Mouse (Mus musculus) lung, adult 2 months (tissue): ENCODE data around the gene Terf2ip. TPM values are rescaled to one million over a fixed set of nuclear protein-coding genes. Genes with fewer than 3 reads are reported as not detected.

Experiments
- DNase-seq: peaks from one replicate; pipeline ENCODE4 v3.0.0; 2022
- H3K4me1 ChIP-seq: fragments of 200-500 bp; 2 replicates; pipeline ENCODE4 v1.6.1; 2011; ENCODE audit warnings: low read length; ENCODE audit not compliant: control insufficient read depth, insufficient read depth
- H3K4me3 ChIP-seq: fragments of 200-500 bp; replicated peaks from 2 replicates; pipeline ENCODE3; 2011; ENCODE audit warnings: low read depth, mild to moderate bottlenecking, control low read depth, low read length; ENCODE audit errors: extremely low read depth
- CTCF ChIP-seq: fragments of 200-500 bp; IDR thresholded peaks from 2 replicates; pipeline ENCODE4 v1.5.1; 2011; ENCODE audit warnings: mild to moderate bottlenecking, low read length, control low read depth; ENCODE audit not compliant: insufficient read depth
- POLR2A ChIP-seq: fragments of 200-500 bp; IDR thresholded peaks from 2 replicates; pipeline ENCODE4 v1.6.1; 2011; ENCODE audit warnings: low read depth, mild to moderate bottlenecking, control low read depth, low read length, borderline replicate concordance; ENCODE audit errors: extremely low read depth
- WGBS: fragments of 180-500 bp; shearing (Covaris S2); methylation state at CpG from one replicate; pipeline ENCODE4 v1.1.7; 2018; 5-methylcytosine and 5-hydroxymethylcytosine counted together
- polyA plus RNA-seq: library from polyadenylated mRNA; depleted of rRNA; stranded (reverse); fragments of >200 nt; gene quantifications from 2 replicates; pipeline ENCODE4 v1.2.3, GENCODE M21; 2012

The Terf2ip gene
- polyA plus RNA-seq, 1 experiment, result 10.4 TPM

- 90% methylated on average over 6 of the region's 6 CpGs for WGBS
- Histone ChIP-seq H3K4me1 (no peaks in the 10 kb centered on the region), H3K4me3 (no peak overlapping the region)
- no peak for DNase-seq
- TF ChIP-seq POLR2A, result no peak
- no peak for TF ChIP-seq CTCF
Observed at GRCm38 (mm10) chr8:112005601-112006000, 5.6 kb upstream of the Terf2ip start.

GRCm38 (mm10) chr8:112007669-112008068 is 3.5 kb upstream of the Terf2ip start:
- TF ChIP-seq POLR2A, result no peak
- Histone ChIP-seq H3K4me1 (no peaks in the 10 kb centered on the region), H3K4me3 (no peak overlapping the region)
- WGBS, result 97% methylated on average over 2 of the region's 2 CpGs
- DNase-seq, result no peak

GRCm38 (mm10) chr8:112009558-112009957 is 1.6 kb upstream of the Terf2ip start:
- H3K4me3 ChIP-seq, result no peak overlapping the region
- 87% methylated on average over 7 of the region's 7 CpGs for WGBS

GRCm38 (mm10) chr8:112011816-112012242 is 631 bp downstream of the Terf2ip start:
- peaks cover 5% of the 10 kb centered on the region for H3K4me1 ChIP-seq
- no peak for TF ChIP-seq CTCF
- no peak for TF ChIP-seq POLR2A
- DNase-seq, result peak; percentile 58
- H3K4me3 ChIP-seq, result peak overlapping the region; percentile 90
- under 1% methylated on average over 40 of the region's 40 CpGs for WGBS

More at GRCm38 (mm10) chr8:112009558-112009957, 1.6 kb upstream of the Terf2ip start:
- no peak for DNase-seq
- peaks cover 5% of the 10 kb centered on the region for H3K4me1 ChIP-seq
- TF ChIP-seq POLR2A, result no peak
- TF ChIP-seq CTCF, result no peak

GRCm38 (mm10) chr8:112014936-112015335 is 3.7 kb downstream of the Terf2ip start, which contains the start of gene Gm6793:
TSS of gene Gm6793 (minus strand) at chr8:112015036.
- H3K4me3 ChIP-seq, result no peak within 1 kb of the TSS
- TF ChIP-seq CTCF, result no peak
- no peak for TF ChIP-seq POLR2A
- peaks cover 5% of the 10 kb centered on the region for H3K4me1 ChIP-seq
- no peak for DNase-seq
- 88% methylated on average over 11 of the region's 11 CpGs for WGBS

- DNase-seq, result no peak
- Histone ChIP-seq H3K4me3 (no peak overlapping the region), H3K4me1 (no peaks in the 10 kb centered on the region)
- 64% methylated on average over 7 of the region's 7 CpGs for WGBS
- TF ChIP-seq CTCF, result no peak
- no peak for TF ChIP-seq POLR2A
Observed at GRCm38 (mm10) chr8:112029455-112029854, 18.3 kb downstream of the Terf2ip start.

- 50% methylated on average over 6 of the region's 6 CpGs for WGBS
- Histone ChIP-seq H3K4me3 (no peak overlapping the region), H3K4me1 (no peaks in the 10 kb centered on the region)
- no peak for DNase-seq
- no peak for TF ChIP-seq CTCF
- no peak for TF ChIP-seq POLR2A
Observed at GRCm38 (mm10) chr8:112030663-112031062, 19.5 kb downstream of the Terf2ip start.

GRCm38 (mm10) chr8:112033071-112033470 is 21.9 kb downstream of the Terf2ip start:
- DNase-seq, result no peak
- no peak for TF ChIP-seq POLR2A
- TF ChIP-seq CTCF, result no peak
- no peak overlapping the region for H3K4me3 ChIP-seq
- 59% methylated on average over 7 of the region's 7 CpGs for whole genome bisulfite sequencing
- no peaks in the 10 kb centered on the region for H3K4me1 ChIP-seq

- 11% methylated on average over 8 of the region's 8 CpGs for WGBS
- no peaks in the 10 kb centered on the region for H3K4me1 ChIP-seq
- TF ChIP-seq CTCF (peak; percentile 42; the same call in 1 of the 2 replicates), POLR2A (no peak)
- no peak overlapping the region for H3K4me3 ChIP-seq
- DNase-seq, result peak; percentile 9
Observed at GRCm38 (mm10) chr8:112034603-112035002, 23.4 kb downstream of the Terf2ip start.

GRCm38 (mm10) chr8:112037521-112037920 is 26.3 kb downstream of the Terf2ip start:
- H3K4me3 ChIP-seq, result no peak overlapping the region
- no peak for DNase-seq
- H3K4me1 ChIP-seq, result no peaks in the 10 kb centered on the region
- WGBS, result 72% methylated on average over 18 of the region's 18 CpGs
- TF ChIP-seq CTCF (no peak), POLR2A (no peak)
